Mouse (Mus musculus): ENCODE data around the gene Rpl10. TPM values are rescaled to one million over a fixed set of nuclear protein-coding genes. Genes with fewer than 3 reads are reported as not detected.

Gene Rpl10
- total and polyA plus RNA-seq, 2 experiments from 2014 or later = 375 to 1,618 TPM

DNA sequence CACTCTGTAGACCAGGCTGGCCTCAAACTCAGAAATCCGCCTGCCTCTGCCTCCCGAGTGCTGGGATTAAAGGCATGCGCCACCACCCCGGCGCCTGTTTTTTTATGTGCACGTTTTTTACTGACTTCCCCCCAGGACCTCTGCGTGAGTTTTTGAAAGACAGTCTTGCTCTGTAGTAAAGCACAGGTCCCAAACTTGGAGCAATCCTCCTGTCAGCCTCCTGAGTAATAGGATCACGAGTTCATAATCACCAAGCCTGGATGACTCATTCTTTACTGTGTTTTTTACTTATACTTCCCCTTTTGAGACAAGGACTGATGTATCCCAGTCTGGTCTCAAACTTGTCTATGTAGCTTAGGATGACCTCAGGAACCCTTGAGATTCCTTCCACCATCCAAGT lies 7.3 kb downstream of the Rpl10 start:
- no peak overlapping the region for H3K27ac ChIP-seq
- no peak overlapping the region for H3K4me2 ChIP-seq (ENCODE audit: low read depth, low read length)
- WGBS = 72% methylated on average over 8 of the region's 8 CpGs
- no peak overlapping the region for H3K4me3 ChIP-seq (ENCODE audit: low read length)
- no peaks in the 10 kb centered on the region for H3K4me1 ChIP-seq (ENCODE audit: insufficient read depth, low read length)
- DNase-seq (ENCODE audit: low spot score) (no peak), ATAC-seq (no peak)
- TF ChIP-seq CTCF (IDR thresholded peaks at IDR 0.05; ENCODE audit: low read depth) = no peak
- no peaks in the 10 kb centered on the region for H3K9me3 ChIP-seq (ENCODE audit: low read length)
- no peaks in the 10 kb centered on the region for H3K36me3 ChIP-seq (ENCODE audit: insufficient read depth, low read length)
- no peak overlapping the region for H3K9ac ChIP-seq (replicated peaks; ENCODE audit: low read length)
- no peaks in the 10 kb centered on the region for H3K27me3 ChIP-seq (ENCODE audit: insufficient read depth, low read length)

DNA sequence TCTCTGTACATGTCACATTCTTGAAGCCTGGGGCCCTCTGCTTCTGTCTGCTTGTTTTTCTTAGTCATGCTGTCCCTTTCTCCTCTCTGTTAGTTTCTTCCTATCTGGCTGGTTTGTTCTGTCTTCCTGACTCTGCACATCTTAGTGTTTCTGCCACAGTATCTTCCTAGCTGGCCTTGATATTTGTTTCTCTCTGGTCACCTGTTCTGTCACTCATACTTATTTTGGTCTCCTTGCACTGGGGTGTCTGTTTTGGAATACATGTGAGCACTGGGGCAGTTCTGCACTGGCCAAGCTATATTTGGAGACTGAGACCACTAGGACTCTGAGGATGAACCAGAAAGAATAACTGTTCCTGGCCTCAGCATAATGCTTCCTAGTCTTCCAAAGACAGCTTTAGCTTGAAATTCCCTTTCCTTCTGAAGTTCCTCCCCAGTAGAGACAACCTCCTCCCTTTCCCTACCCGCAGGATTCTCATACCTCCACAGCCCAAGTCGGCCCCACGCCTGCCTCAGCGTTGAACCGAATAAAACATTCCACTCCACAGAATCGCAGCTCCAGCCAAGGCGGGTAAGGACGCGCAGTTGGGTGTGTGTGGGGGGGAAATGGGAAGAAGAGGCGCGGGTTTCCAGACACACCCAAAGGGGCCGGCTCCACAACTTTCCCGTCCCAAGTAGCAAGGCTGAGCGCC lies 10.6 kb downstream of the Rpl10 start:
- ATAC-seq = no peak; the same call in 1 of the 2 replicates
- peak overlapping the region; percentile 86 for H3K27ac ChIP-seq

DNA sequence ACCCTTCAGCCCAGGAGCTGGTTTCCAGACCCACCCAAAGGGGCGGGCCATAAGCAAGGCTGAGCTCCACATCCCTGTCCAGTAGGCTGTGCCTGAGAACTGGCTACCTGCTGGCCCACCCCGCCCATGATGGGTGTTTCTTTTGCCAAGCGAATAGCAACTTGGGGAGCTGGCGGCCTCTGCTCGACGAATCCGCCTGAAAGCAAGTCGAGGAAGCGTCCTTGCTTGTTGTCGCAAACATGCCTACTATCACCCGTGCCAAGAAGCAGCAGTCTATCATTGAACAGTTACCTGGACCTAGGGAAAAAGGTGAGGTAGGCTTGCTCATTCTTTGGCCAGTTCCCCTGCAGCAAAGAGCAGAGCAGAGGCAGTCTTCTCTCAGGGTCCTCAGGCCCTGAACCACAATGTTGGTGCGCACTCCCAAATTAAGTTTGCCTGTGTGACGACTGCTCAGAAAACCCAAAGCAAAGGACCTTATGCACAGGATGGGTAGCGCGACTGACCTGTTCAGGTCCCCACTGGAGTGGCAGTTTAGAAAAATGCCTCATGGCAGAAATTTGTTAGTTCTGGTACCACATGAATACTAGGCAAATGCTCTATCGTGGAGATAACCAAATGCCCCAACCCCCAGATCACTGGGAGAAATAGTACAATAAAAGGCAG lies 11.3 kb downstream of the Rpl10 start, which contains the start of the genes Taz and Dnase1l1:
Gene Taz, plus strand, starts transcription at position 181 of the 663 bp plus-strand sequence.
Gene Dnase1l1, minus strand, starts transcription at position 606 of the 663 bp plus-strand sequence.
- peak; percentile 71 for ATAC-seq
- H3K9ac ChIP-seq (replicated peaks; ENCODE audit: low read length) = peak within 1 kb of the TSS; percentile 70
- peak within 1 kb of the TSS; percentile 86 for H3K27ac ChIP-seq

More for the DNA sequence above, 10.6 kb downstream of the Rpl10 start:
- 18% methylated on average over 14 of the region's 14 CpGs for WGBS
- peak overlapping the region; percentile 70; the same call in 1 of the 2 replicates for H3K9ac ChIP-seq (replicated peaks; ENCODE audit: low read length)
- no peaks in the 10 kb centered on the region for H3K9me3 ChIP-seq (ENCODE audit: low read length)
- H3K4me2 ChIP-seq (ENCODE audit: low read depth, low read length) = peak overlapping the region; percentile 62
- 0 out of 2 replicates have a peak, but pooled peaks cover 3% of the 10 kb centered on the region for H3K4me1 ChIP-seq (ENCODE audit: insufficient read depth, low read length)
- no peaks in the 10 kb centered on the region for H3K36me3 ChIP-seq (ENCODE audit: insufficient read depth, low read length)
- no peak for TF ChIP-seq CTCF (IDR thresholded peaks at IDR 0.05; ENCODE audit: low read depth)
- no peak for DNase-seq (ENCODE audit: low spot score)
- peak overlapping the region; percentile 49 for H3K4me3 ChIP-seq (ENCODE audit: low read length)
- H3K27me3 ChIP-seq (ENCODE audit: insufficient read depth, low read length) = no peaks in the 10 kb centered on the region

DNA sequence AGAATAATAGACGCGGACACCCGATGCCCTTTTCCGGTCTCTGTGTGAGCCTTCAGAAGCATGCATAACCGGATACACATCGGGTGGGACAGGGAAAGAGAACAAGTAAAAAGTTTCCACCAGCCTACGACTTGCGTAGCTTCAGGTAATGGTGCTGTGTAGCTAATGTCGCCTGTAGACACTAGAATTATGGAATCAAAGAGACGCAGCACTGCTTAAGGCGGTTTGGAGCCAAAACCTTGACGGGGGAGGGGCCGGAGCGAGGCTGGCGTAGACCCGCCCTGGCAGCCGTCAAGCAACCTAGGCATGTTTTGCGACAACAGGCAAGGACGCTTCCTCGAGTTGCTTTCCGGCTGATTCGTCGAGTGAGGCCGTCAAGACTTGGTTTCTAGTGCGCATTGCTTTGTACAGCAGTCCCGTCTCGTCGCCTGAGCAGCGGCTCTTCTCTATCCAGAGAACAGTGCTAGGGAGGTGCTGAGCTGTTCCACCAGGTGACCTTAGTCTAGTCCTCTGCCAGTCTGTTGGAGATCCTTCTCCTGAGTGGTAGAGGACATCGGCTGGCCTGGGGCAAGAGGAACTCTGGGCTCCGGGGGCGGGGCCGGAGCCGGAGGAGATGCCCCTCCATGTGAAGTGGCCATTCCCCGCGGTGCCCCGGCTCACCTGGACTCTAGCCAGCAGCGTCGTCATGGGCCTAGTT lies 11.9 kb downstream of the Rpl10 start:
- Histone ChIP-seq H3K4me2 (ENCODE audit: low read depth, low read length) (peak overlapping the region; percentile 62), H3K9ac (replicated peaks; ENCODE audit: low read length) (peak overlapping the region; percentile 70), H3K4me3 (ENCODE audit: low read length) (peak overlapping the region; percentile 49), H3K27me3 (ENCODE audit: insufficient read depth, low read length) (no peaks in the 10 kb centered on the region), H3K27ac (peak overlapping the region; percentile 86), H3K36me3 (ENCODE audit: insufficient read depth, low read length) (no peaks in the 10 kb centered on the region), H3K9me3 (ENCODE audit: low read length) (no peaks in the 10 kb centered on the region), H3K4me1 (ENCODE audit: insufficient read depth, low read length) (0 out of 2 replicates have a peak, but pooled peaks cover 3% of the 10 kb centered on the region)
- DNase-seq (ENCODE audit: low spot score) (peak; percentile 91), ATAC-seq (peak; percentile 90)
- no peak for TF ChIP-seq CTCF (IDR thresholded peaks at IDR 0.05; ENCODE audit: low read depth)
- 31% methylated on average over 39 of the region's 39 CpGs for WGBS

More for the DNA sequence above, 11.3 kb downstream of the Rpl10 start, which contains the start of the genes Taz and Dnase1l1:
- Histone ChIP-seq H3K4me3 (ENCODE audit: low read length) (peak within 1 kb of the TSS; percentile 49), H3K4me2 (ENCODE audit: low read depth, low read length) (peak within 1 kb of the TSS; percentile 62), H3K4me1 (ENCODE audit: insufficient read depth, low read length) (0 out of 2 replicates have a peak, but pooled peaks cover 3% of the 10 kb centered on the region), H3K27me3 (ENCODE audit: insufficient read depth, low read length) (no peaks in the 10 kb centered on the region), H3K9me3 (ENCODE audit: low read length) (no peaks in the 10 kb centered on the region), H3K36me3 (ENCODE audit: insufficient read depth, low read length) (no peaks in the 10 kb centered on the region)
- 27% methylated on average over 16 of the region's 16 CpGs for WGBS
- peak; percentile 64 for DNase-seq (ENCODE audit: low spot score)
- TF ChIP-seq CTCF (IDR thresholded peaks at IDR 0.05; ENCODE audit: low read depth) = no peak

DNA sequence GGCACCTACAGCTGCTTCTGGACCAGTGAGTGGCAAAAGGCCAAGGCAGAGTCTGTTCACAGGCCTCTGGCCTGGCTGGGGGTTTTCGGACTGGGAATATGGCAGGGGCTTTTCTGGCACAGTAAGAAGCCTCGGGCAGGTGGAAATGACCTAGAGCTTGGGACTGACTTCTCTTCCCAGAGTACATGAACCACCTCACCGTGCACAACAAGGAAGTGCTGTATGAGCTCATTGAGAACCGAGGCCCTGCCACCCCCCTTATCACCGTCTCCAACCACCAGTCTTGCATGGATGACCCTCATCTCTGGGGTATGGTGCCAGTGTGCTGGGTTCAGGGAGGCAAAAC lies 12.5 kb downstream of the Rpl10 start:
- DNase-seq (ENCODE audit: low spot score) = no peak
- Histone ChIP-seq H3K4me3 (ENCODE audit: low read length) (peak overlapping the region; percentile 49), H3K9ac (replicated peaks; ENCODE audit: low read length) (peak overlapping the region; percentile 70), H3K27me3 (ENCODE audit: insufficient read depth, low read length) (no peaks in the 10 kb centered on the region), H3K4me1 (ENCODE audit: insufficient read depth, low read length) (0 out of 2 replicates have a peak, but pooled peaks cover 3% of the 10 kb centered on the region), H3K27ac (peak overlapping the region; percentile 86), H3K9me3 (ENCODE audit: low read length) (no peaks in the 10 kb centered on the region), H3K36me3 (ENCODE audit: insufficient read depth, low read length) (no peaks in the 10 kb centered on the region), H3K4me2 (ENCODE audit: low read depth, low read length) (peak overlapping the region; percentile 62)
- WGBS = 35% methylated on average over 5 of the region's 5 CpGs
- no peak for TF ChIP-seq CTCF (IDR thresholded peaks at IDR 0.05; ENCODE audit: low read depth)
- no peak for ATAC-seq

DNA sequence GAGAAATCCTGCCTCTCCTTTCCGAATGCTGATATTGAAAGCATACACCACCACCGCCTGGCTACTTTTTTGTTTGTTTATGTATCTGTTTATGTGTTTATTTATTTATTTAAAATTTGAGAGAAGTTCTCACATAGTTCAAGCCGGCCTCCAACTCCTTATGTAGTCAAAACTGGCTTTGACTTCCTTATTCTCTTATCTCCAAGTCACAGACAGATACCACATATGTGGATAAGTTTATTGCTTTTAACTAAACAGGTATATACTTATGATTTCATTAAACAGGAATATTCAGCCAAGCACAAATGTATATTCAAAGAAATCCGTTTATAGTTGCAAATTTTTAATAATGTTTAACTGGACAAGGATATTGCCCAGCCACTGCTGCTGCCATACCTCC lies 22.8 kb downstream of the Rpl10 start:
- Histone ChIP-seq H3K4me1 (ENCODE audit: insufficient read depth, low read length) (no peaks in the 10 kb centered on the region), H3K9me3 (ENCODE audit: low read length) (no peaks in the 10 kb centered on the region), H3K4me3 (ENCODE audit: low read length) (no peak overlapping the region), H3K36me3 (ENCODE audit: insufficient read depth, low read length) (no peaks in the 10 kb centered on the region), H3K9ac (replicated peaks; ENCODE audit: low read length) (no peak overlapping the region), H3K4me2 (ENCODE audit: low read depth, low read length) (no peak overlapping the region), H3K27me3 (ENCODE audit: insufficient read depth, low read length) (no peaks in the 10 kb centered on the region), H3K27ac (no peak overlapping the region)
- no peak for DNase-seq (ENCODE audit: low spot score)
- WGBS = 80% methylated on average over 4 of the region's 4 CpGs
- no peak for TF ChIP-seq CTCF (IDR thresholded peaks at IDR 0.05; ENCODE audit: low read depth)
- no peak for ATAC-seq
